Mouse (Mus musculus): ENCODE data around the gene Cdk7.
"Not testable (repeated sequence)": the region's sequence is repeated elsewhere in the genome, so short reads cannot be mapped to it uniquely, and the experiment has no call there.

The Cdk7 gene

GRCm38 (mm10) chr13:100730861-100731176, at the start of gene Cdk7:
Cdk7 (minus strand) TSS chr13:100730939.
- peak; percentile 92 for DNase-seq

DNA sequence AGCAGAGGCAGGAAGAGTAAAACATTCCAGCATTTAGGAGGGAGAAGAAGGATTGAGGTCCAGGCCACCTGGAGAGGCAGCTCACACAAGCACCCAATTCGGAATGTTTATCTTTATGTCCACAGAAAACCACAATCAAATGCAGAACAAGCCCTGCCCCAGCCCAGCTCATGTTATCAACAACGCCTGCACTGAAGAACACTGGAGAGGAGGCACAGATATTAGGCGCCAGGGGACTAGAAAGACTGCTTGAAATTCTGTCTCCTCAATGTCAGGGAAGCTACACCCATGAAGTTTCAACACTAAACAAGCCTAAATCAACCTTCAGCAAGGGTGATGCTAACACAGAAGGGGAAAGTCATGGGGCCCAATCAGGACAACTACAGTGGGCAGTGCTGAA, 46.8 kb upstream of the Cdk7 start:
- DNase-seq: no peak

GRCm38 (mm10) chr13:100776710-100777109, 46.0 kb upstream of the Cdk7 start:
- DNase-seq: no peak

DNA sequence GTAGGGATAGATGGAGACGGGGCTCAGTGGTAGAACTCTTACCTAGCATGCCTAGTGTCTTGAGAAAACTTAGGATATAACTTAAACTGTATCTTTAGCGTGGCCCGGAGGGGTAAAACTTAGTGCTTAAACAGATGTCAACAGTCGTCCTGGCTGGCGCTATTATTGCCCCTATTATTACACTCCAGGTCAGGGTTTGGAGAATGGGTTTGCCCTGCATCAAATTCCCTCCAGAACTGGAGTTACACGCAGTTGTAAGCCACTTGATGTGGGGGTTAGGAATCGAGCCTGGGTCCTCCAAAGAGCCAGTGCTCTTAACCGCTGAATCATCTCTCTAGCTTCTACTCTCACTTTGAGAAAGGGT, 45.3 kb upstream of the Cdk7 start:
- no peak for DNase-seq

DNA sequence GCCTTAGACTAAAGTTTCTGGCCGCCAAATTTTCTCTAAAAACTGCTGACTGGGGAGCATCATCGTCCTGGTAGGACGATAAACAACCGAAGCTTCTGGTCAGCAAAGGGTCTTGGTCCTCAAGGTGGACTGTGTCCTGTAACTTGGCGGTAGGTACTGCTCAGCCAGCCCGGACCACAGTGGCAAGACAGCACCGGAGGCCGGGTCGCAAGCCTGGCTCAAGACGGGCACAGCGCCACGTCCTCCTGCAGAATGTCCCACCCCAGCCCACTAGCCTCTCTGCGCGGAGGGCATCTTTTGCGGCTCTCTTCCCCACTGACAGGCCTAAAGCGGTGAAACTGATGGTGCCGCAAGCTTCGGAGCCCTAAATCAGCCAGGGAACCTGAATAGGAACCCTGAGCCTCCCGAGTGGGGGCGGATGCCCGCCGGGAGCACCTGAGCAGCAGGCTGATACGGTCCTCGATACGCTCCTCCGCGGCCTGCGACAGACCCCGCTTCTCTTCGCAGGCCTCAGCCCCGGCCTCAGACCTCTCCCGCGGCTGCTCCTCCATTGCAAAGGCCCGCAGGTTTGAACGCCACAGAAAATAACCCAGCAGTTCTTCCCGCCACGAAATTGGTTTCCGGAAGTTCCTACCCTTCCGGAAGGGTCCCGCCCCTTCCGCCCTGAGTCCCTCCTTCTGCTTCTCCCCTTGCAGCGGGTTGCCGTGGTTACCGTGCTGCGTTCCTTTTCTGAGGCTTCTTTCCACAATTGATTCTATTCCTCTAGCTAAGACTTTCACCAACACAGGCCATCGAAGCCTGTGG, 44.7 kb upstream of the Cdk7 start, which contains the start of gene Cenph:
Cenph (minus strand) TSS at position 648 of the 804 bp plus-strand sequence.
- DNase-seq: peak; percentile 71

GRCm38 (mm10) chr13:100774704-100775103, 44.0 kb upstream of the Cdk7 start:
- DNase-seq: no peak

DNA sequence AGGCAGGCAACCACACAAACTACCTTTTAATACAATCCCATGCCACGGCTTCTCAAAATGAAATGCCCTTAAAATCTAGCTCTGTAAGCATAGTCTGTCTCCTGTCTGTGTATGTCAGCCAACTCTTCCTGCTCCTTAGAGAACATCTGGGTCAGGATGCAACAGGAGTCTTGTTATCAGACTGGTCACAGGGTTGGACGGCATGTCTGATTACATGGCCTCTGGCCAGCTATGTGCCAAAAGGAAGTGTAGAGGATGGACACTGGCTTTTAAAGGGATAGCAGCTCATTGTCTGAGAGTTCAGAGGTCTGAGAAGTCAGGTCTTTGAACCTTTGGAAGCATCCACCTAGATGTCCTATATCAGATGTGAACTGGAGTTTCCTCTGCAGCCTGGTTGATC, 24.6 kb upstream of the Cdk7 start:
- DNase-seq: no peak

GRCm38 (mm10) chr13:100754186-100754585, 23.4 kb upstream of the Cdk7 start:
- no peak for DNase-seq

- DNase-seq: no peak
Observed at GRCm38 (mm10) chr13:100753011-100753410, 22.3 kb upstream of the Cdk7 start.

GRCm38 (mm10) chr13:100752529-100752928, 21.8 kb upstream of the Cdk7 start:
- no peak for DNase-seq

GRCm38 (mm10) chr13:100751402-100751801, 20.7 kb upstream of the Cdk7 start:
- no peak for DNase-seq

GRCm38 (mm10) chr13:100750799-100751198, 20.1 kb upstream of the Cdk7 start:
- no peak for DNase-seq

DNA sequence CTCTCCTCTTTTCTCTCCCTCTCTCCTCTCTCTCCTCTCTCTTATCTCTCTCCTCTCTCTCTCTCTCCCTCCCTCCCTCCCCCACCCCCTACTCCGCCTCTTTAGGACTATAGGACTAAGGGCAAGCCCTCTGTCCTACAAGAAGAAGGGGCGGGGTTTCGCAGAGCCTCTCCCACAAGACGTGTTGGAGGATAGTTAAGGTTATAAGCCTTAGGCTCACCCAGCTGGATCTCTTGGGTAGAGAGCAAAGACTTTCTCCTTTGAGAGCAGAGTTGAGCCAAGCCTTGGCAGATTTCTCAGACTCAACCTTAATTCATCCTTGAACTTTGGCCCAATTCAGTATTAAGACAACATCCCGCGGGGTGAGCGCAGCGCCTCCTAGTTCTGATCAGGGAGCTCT, 17.9 kb upstream of the Cdk7 start:
- no peak for DNase-seq

- no peak for DNase-seq
Observed at GRCm38 (mm10) chr13:100746090-100746489, 15.4 kb upstream of the Cdk7 start.

- DNase-seq: peak; percentile 98
Observed at GRCm38 (mm10) chr13:100744036-100744744, 13.5 kb upstream of the Cdk7 start, which contains the start of gene Mrps36. Mrps36 (minus strand) TSS chr13:100744659.

DNA sequence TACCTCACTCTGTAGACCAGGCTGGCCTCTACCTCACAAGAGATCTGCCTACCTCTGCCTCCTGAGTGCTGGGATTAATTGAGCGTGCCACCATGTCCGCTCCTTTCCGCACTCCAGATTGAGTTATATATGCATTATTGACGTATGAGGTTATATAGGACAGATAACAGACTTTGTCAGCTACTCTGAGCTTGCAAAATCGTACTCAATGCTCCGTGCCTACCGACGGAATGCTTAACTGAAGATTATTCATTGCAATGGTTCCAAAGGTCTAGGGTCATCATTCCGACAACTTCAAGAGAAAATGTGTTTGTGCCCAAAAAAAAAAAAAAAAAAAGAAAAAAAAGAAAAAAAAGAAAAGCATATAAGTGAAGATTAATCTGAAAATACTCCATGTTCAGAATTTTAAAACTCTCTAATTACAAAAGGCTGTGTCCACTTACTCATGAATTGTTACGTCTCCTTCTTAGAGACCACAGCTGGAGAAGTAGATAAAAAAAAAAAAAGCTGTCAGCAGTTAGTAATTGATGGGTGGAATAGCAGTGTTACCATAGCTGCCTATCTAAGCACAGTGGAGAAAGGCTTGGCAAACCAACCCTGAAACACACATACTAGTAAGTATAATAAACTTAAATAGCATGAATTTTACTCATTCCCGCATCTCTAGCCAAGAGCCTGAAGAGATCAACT, 12.8 kb upstream of the Cdk7 start:
- DNase-seq: peak; percentile 32

GRCm38 (mm10) chr13:100742831-100743230, 12.1 kb upstream of the Cdk7 start:
- DNase-seq: peak; percentile 33

DNA sequence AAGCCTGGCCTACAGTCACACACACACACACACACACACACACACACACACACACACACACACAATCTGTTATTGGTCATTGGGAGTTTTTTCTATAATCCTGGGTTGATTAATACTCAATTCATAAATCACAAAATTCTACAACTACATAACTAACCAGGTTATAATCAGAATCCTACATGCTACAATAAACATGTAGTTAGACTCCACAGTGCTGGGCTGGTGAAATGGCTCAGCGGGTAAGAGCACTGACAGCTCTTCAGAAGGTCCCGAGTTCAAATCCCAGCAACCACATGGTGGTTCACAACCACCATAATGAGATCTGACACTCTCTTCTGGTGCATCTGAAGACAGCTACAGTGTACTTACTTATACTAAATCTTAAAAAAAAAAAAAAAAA, 2.0 kb upstream of the Cdk7 start:
- DNase-seq: no peak

GRCm38 (mm10) chr13:100731462-100732046, 815 bp upstream of the Cdk7 start:
- not testable (repeated sequence) for DNase-seq

DNA sequence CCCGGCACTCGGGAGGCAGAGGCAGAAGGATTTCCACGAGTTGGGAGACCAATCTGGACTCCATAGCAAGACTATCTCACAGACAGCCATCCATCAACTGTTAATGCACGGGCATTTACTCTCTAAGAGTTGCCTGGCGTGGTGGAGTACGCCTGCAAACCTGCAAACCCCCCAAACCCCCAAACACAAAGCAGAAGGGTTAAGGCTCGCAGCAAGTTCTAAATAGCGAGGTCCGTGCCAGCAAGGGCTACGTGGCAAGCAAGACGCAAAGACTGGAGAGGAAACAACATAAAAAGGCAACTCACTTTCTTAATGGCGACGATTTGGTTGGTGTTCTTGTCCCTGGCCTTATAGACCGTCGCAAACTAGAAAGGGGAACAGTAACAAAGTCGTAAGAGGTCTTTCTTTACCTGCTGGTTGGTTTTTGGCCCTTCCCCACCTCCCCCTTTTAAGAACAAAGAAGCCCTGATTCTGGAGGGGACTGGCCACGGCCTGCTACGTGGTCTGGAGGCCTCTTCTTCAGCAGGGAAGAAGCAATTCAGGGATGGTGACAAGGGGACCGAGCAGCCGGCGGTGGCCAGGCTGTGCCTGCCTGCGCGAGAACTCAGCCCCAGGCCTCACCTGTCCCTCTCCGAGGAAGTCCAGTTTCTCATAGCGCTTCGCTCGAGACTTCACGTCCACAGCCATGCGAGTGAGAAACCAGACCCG, 432 bp downstream of the Cdk7 start:
- DNase-seq: peak; percentile 32

DNA sequence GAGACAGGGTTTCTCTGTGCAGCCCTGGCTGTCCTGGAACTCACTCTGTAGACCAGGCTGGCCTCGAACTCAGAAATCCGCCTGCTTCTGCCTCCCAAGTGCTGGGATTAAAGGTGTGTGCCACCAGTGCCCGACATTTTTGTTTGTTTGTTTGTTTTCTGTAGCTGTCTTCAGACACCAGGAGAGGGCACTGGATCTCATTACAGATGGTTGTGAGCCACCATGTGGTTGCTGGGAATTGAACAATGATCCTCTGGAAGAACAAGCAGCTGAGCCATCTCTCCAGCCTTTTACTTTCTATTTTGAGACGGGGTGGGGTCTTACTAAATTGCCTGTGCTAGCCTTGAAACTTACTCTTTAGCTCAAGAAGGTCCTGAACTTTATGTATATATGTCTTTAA, 2.2 kb downstream of the Cdk7 start:
- not testable (repeated sequence) for DNase-seq

DNA sequence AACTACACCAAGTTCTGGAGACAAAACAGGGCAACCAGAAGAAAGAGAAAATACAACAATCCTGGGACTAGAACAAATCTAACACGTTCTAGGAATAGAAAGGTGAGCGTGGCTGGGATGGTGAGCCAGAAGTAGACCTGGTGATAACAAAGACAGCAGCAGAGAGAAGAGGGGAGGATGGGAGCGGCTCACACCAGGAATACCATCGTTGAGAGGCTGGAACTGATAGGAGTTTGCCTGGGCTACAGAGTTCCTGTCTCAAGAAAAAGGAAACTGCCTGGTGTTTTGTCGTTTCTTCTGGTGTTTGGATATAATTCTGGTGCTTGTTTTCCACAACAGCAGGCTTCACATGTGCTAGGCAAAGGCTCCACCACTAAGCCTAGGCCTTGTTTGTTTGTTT, 2.7 kb downstream of the Cdk7 start:
- no peak for DNase-seq

GRCm38 (mm10) chr13:100725194-100725593, 5.5 kb downstream of the Cdk7 start:
- no peak for DNase-seq
